Mouse (Mus musculus): ENCODE results near the gene Pkd2. TPM values are rescaled to one million over a fixed set of nuclear protein-coding genes. Genes with fewer than 3 reads are reported as not detected.

Gene Pkd2
- polyA plus RNA-seq, 1 experiment from 2014 or later, result 11.0 TPM

GRCm38 (mm10) chr5:104507829-104508194 lies 48.6 kb downstream of the Pkd2 start:
- Histone ChIP-seq H3K4me1 (ENCODE audit: insufficient read depth, low read depth, low read length) (0 out of 2 replicates have a peak, but pooled peaks cover 4% of the 10 kb centered on the region), H3K4me2 (replicated peaks; ENCODE audit: low read depth, low read length) (peak overlapping the region; percentile 59), H3K4me3 (ENCODE audit: low read depth, low read length) (peak overlapping the region; percentile 93), H3K27me3 (replicated peaks; ENCODE audit: insufficient read depth, low read length) (no peaks in the 10 kb centered on the region), H3K9ac (replicated peaks; ENCODE audit: low read depth) (no peak overlapping the region), H3K36me3 (ENCODE audit: insufficient read depth, low read length) (no peaks in the 10 kb centered on the region; the same call in 1 of the 2 replicates), H3K27ac (ENCODE audit: low read length) (no peak overlapping the region), H3K9me3 (ENCODE audit: low read length) (no peaks in the 10 kb centered on the region)
- ATAC-seq, result no peak
- TF ChIP-seq CTCF (IDR thresholded peaks at IDR 0.05) (no peak), EP300 (IDR thresholded peaks at IDR 0.05) (no peak)
- 0% methylated on average over 2 of the region's 2 CpGs for whole genome bisulfite sequencing
- no peak for DNase-seq (ENCODE audit: low spot score)

GRCm38 (mm10) chr5:104508195-104508891 lies 49.1 kb downstream of the Pkd2 start, which contains the start of gene BC005561:
Gene BC005561, plus strand, starts transcription at chr5:104508352.
- Histone ChIP-seq H3K36me3 (ENCODE audit: insufficient read depth, low read length) (no peaks in the 10 kb centered on the region; the same call in 1 of the 2 replicates), H3K9ac (replicated peaks; ENCODE audit: low read depth) (peak within 1 kb of the TSS; percentile 84), H3K27me3 (replicated peaks; ENCODE audit: insufficient read depth, low read length) (no peaks in the 10 kb centered on the region), H3K4me2 (replicated peaks; ENCODE audit: low read depth, low read length) (peak within 1 kb of the TSS; percentile 59), H3K27ac (ENCODE audit: low read length) (peak within 1 kb of the TSS; percentile 92), H3K4me1 (ENCODE audit: insufficient read depth, low read depth, low read length) (0 out of 2 replicates have a peak, but pooled peaks cover 4% of the 10 kb centered on the region), H3K4me3 (ENCODE audit: low read depth, low read length) (peak within 1 kb of the TSS; percentile 93), H3K9me3 (ENCODE audit: low read length) (no peaks in the 10 kb centered on the region)
- WGBS, result under 1% methylated on average over 68 of the region's 83 CpGs
- DNase-seq (ENCODE audit: low spot score) (peak; percentile 95), ATAC-seq (peak; percentile 93)
- TF ChIP-seq EP300 (IDR thresholded peaks at IDR 0.05) (no peak), CTCF (IDR thresholded peaks at IDR 0.05) (no peak)

GRCm38 (mm10) chr5:104511211-104511610 lies 52.0 kb downstream of the Pkd2 start:
- Histone ChIP-seq H3K4me2 (replicated peaks; ENCODE audit: low read depth, low read length) (no peak overlapping the region), H3K4me3 (ENCODE audit: low read depth, low read length) (no peak overlapping the region), H3K27ac (ENCODE audit: low read length) (no peak overlapping the region), H3K36me3 (ENCODE audit: insufficient read depth, low read length) (no peaks in the 10 kb centered on the region), H3K27me3 (replicated peaks; ENCODE audit: insufficient read depth, low read length) (no peaks in the 10 kb centered on the region), H3K9me3 (ENCODE audit: low read length) (no peaks in the 10 kb centered on the region), H3K9ac (replicated peaks; ENCODE audit: low read depth) (no peak overlapping the region), H3K4me1 (ENCODE audit: insufficient read depth, low read depth, low read length) (0 out of 2 replicates have a peak, but pooled peaks cover 4% of the 10 kb centered on the region)
- DNase-seq (ENCODE audit: low spot score), result no peak
- no peak for ATAC-seq
- no peak for TF ChIP-seq CTCF (IDR thresholded peaks at IDR 0.05)
- TF ChIP-seq EP300 (IDR thresholded peaks at IDR 0.05), result no peak
- 90% methylated on average over 3 of the region's 3 CpGs for WGBS

GRCm38 (mm10) chr5:104538612-104539011 lies 79.4 kb downstream of the Pkd2 start:
- DNase-seq (ENCODE audit: low spot score) (no peak), ATAC-seq (no peak)
- Histone ChIP-seq H3K4me3 (ENCODE audit: low read depth, low read length) (no peak overlapping the region), H3K9me3 (ENCODE audit: low read length) (no peaks in the 10 kb centered on the region), H3K9ac (replicated peaks; ENCODE audit: low read depth) (no peak overlapping the region), H3K27ac (ENCODE audit: low read length) (no peak overlapping the region), H3K36me3 (ENCODE audit: insufficient read depth, low read length) (peaks cover 9% of the 10 kb centered on the region; the same call in 1 of the 2 replicates), H3K27me3 (replicated peaks; ENCODE audit: insufficient read depth, low read length) (no peaks in the 10 kb centered on the region), H3K4me1 (ENCODE audit: insufficient read depth, low read depth, low read length) (no peaks in the 10 kb centered on the region), H3K4me2 (replicated peaks; ENCODE audit: low read depth, low read length) (no peak overlapping the region)
- TF ChIP-seq EP300 (IDR thresholded peaks at IDR 0.05) (no peak), CTCF (IDR thresholded peaks at IDR 0.05) (no peak)
- WGBS, result 92% methylated on average over 1 of the region's 1 CpGs

GRCm38 (mm10) chr5:104539331-104539730 lies 80.1 kb downstream of the Pkd2 start:
- H3K27ac ChIP-seq (ENCODE audit: low read length), result no peak overlapping the region
- ATAC-seq (no peak), DNase-seq (ENCODE audit: low spot score) (no peak)
- H3K36me3 ChIP-seq (ENCODE audit: insufficient read depth, low read length), result peaks cover 9% of the 10 kb centered on the region; the same call in 1 of the 2 replicates
- no peak overlapping the region for H3K4me2 ChIP-seq (replicated peaks; ENCODE audit: low read depth, low read length)
- no peak overlapping the region for H3K9ac ChIP-seq (replicated peaks; ENCODE audit: low read depth)
- TF ChIP-seq CTCF (IDR thresholded peaks at IDR 0.05) (no peak), EP300 (IDR thresholded peaks at IDR 0.05) (no peak)
- no peaks in the 10 kb centered on the region for H3K4me1 ChIP-seq (ENCODE audit: insufficient read depth, low read depth, low read length)
- H3K27me3 ChIP-seq (replicated peaks; ENCODE audit: insufficient read depth, low read length), result no peaks in the 10 kb centered on the region
- 95% methylated on average over 4 of the region's 4 CpGs for WGBS
- H3K9me3 ChIP-seq (ENCODE audit: low read length), result no peaks in the 10 kb centered on the region
- H3K4me3 ChIP-seq (ENCODE audit: low read depth, low read length), result no peak overlapping the region

Other genes starting within 250 kb of the Pkd2 start
- 0.37 and 1.2 TPM in 2 replicates for gene Ibsp, start 160.3 kb upstream of the Pkd2 start, polyA plus RNA-seq (2015; fragmentation: Nextera tagmentation; extraction: Ambion mirVana)
- gene Mepe, start 134.1 kb upstream of the Pkd2 start, polyA plus RNA-seq (2015; fragmentation: Nextera tagmentation; extraction: Ambion mirVana), result not detected in 2 replicates
- gene Spp1, start 24.3 kb upstream of the Pkd2 start, polyA plus RNA-seq (2015; fragmentation: Nextera tagmentation; extraction: Ambion mirVana), result 74.4 and 87.1 TPM in 2 replicates
- 9.1 and 9.5 TPM in 2 replicates for gene BC005561, start 48.9 kb downstream of the Pkd2 start, polyA plus RNA-seq (2015; fragmentation: Nextera tagmentation; extraction: Ambion mirVana)

Data from lung, postnatal 0 days (tissue).